In genomic region chr16:77444647-77445046, GRCm38 (mm10) we compare ENCODE assay signal across 8 mouse cellular contexts.
"Had no signal": no experiment of that assay in that cellular context is flagged by ENCODE, and none has a peak within 500 bp of the region (broad histone marks: within the 10 kb centered on the region; RNA-seq: fewer than 3 reads in every experiment).

No protein-coding gene starts in this region.

- H3K9ac ChIP-seq: kidney, embryonic 15.5 days; limb, embryonic 15.5 days; liver, embryonic 13.5 days; liver, postnatal 0 days; lung, embryonic 15.5 days; stomach, embryonic 15.5 days had no signal

- DNase-seq: liver, embryonic 13.5 days; liver, postnatal 0 days; thymus, postnatal 36 days had no signal

- H3K27me3 ChIP-seq: kidney, embryonic 15.5 days; limb, embryonic 15.5 days; liver, embryonic 13.5 days; lung, embryonic 15.5 days; stomach, embryonic 15.5 days had no signal

- H3K36me3 ChIP-seq: kidney, embryonic 15.5 days; limb, embryonic 15.5 days; liver, embryonic 13.5 days; lung, embryonic 15.5 days; stomach, embryonic 15.5 days had no signal

- H3K4me2 ChIP-seq: kidney, embryonic 15.5 days; limb, embryonic 15.5 days; liver, embryonic 13.5 days; lung, embryonic 15.5 days; stomach, embryonic 15.5 days had no signal

- H3K9me3 ChIP-seq: kidney, embryonic 15.5 days; limb, embryonic 15.5 days; liver, embryonic 13.5 days; lung, embryonic 15.5 days; stomach, embryonic 15.5 days had no signal

- H3K4me3 ChIP-seq: kidney, embryonic 15.5 days; limb, embryonic 15.5 days; liver, embryonic 13.5 days; lung, embryonic 15.5 days; stomach, embryonic 15.5 days had no signal

- H3K27ac ChIP-seq: kidney, embryonic 15.5 days; limb, embryonic 15.5 days; liver, embryonic 13.5 days; lung, embryonic 15.5 days; macrophage; stomach, embryonic 15.5 days had no signal

- H3K4me1 ChIP-seq: kidney, embryonic 15.5 days; liver, embryonic 13.5 days; lung, embryonic 15.5 days; stomach, embryonic 15.5 days had no signal
